Mouse (Mus musculus) hindbrain, postnatal 0 days (tissue): Measurements from ENCODE around the gene Gm28038. TPM values are rescaled to one million over a fixed set of nuclear protein-coding genes. Genes with fewer than 3 reads are reported as not detected.

Experiments
- ATAC-seq: fragments of 200-750 bp; cut with Nextera tagmentation; 2 replicates; pipeline ENCODE4 v1.8.0; 2017; ENCODE audit warnings: mild to moderate bottlenecking, moderate TSS enrichment, moderate library complexity
- DNase-seq: peaks from one replicate; pipeline ENCODE4 v3.0.0-alpha.2; 2015; ENCODE audit warnings: low spot score
- H3K27ac ChIP-seq: fragments of 300-500 bp; sonication (generic); 2 replicates; pipeline ENCODE4 v1.5.1; 2014; ENCODE audit warnings: mild to moderate bottlenecking
- H3K27me3 ChIP-seq: fragments of 300-500 bp; sonication (generic); 2 replicates; pipeline ENCODE4 v1.6.1; 2014; ENCODE audit warnings: low read length, mixed read lengths; ENCODE audit not compliant: insufficient read depth
- H3K36me3 ChIP-seq: fragments of 300-500 bp; sonication (generic); 2 replicates; pipeline ENCODE4 v1.6.1; 2014; ENCODE audit warnings: low read length, mixed read lengths; ENCODE audit not compliant: insufficient read depth
- H3K4me1 ChIP-seq: fragments of 300-500 bp; sonication (generic); 2 replicates; pipeline ENCODE4 v1.6.1; 2014; ENCODE audit warnings: antibody characterized with exemption, low read length, mixed read lengths; ENCODE audit not compliant: insufficient read depth
- H3K4me2 ChIP-seq: fragments of 300-500 bp; sonication (generic); 2 replicates; pipeline ENCODE4 v1.6.1; 2014; ENCODE audit warnings: low read depth, mild to moderate bottlenecking, low read length, moderate library complexity, mixed read lengths
- H3K4me3 ChIP-seq: fragments of 300-500 bp; sonication (generic); 2 replicates; pipeline ENCODE4 v1.5.1; 2014; ENCODE audit warnings: low read length
- H3K9ac ChIP-seq: fragments of 300-500 bp; sonication (generic); replicated peaks from 2 replicates; pipeline ENCODE4 v1.6.1; 2014; ENCODE audit warnings: mild to moderate bottlenecking, low read length, moderate library complexity, mixed read lengths
- H3K9me3 ChIP-seq: fragments of 300-500 bp; sonication (generic); 2 replicates; pipeline ENCODE4 v1.6.1; 2016; ENCODE audit warnings: low read length, mixed read lengths
- CTCF ChIP-seq: IDR thresholded peaks from 2 replicates; pipeline ENCODE4 v1.5.1; 2016; ENCODE audit warnings: antibody characterized with exemption, control low read depth, low read depth
- WGBS: fragments of 180-500 bp; shearing (Covaris S2); extraction: QIAGEN DNeasy Blood & Tissue Kit; methylation state at CpG from one replicate; pipeline ENCODE4 v1.1.7; 2014; 5-methylcytosine and 5-hydroxymethylcytosine counted together
- polyA plus RNA-seq: library from polyadenylated mRNA; unstranded; fragments of >200 nt; fragmentation: Nextera tagmentation; extraction: Ambion mirVana; gene quantifications from 2 replicates; pipeline ENCODE4 v1.2.1, GENCODE M21; 2015
- total RNA-seq: library from RNA; depleted of rRNA; stranded (reverse); fragments of >200 nt; gene quantifications from 2 replicates; pipeline ENCODE4 v1.2.3, GENCODE M21; 2014

The Gm28038 gene
- total and polyA plus RNA-seq, 2 experiments from 2014 or later: not detected

- Histone ChIP-seq H3K27me3 (no peaks in the 10 kb centered on the region), H3K9me3 (no peaks in the 10 kb centered on the region), H3K9ac (peak overlapping the region; percentile 88; the same call in 1 of the 2 replicates), H3K4me2 (peak overlapping the region; percentile 96), H3K27ac (no peak overlapping the region), H3K4me3 (peak overlapping the region; percentile 91), H3K4me1 (peaks cover 19% of the 10 kb centered on the region; the same call in 1 of the 2 replicates), H3K36me3 (no peaks in the 10 kb centered on the region)
- 93% methylated on average over 5 of the region's 5 CpGs for WGBS
- no peak for DNase-seq
- no peak for ATAC-seq
- TF ChIP-seq CTCF: no peak
Observed at GRCm38 (mm10) chr2:30285004-30285403, 4.2 kb downstream of the Gm28038 start.

DNA sequence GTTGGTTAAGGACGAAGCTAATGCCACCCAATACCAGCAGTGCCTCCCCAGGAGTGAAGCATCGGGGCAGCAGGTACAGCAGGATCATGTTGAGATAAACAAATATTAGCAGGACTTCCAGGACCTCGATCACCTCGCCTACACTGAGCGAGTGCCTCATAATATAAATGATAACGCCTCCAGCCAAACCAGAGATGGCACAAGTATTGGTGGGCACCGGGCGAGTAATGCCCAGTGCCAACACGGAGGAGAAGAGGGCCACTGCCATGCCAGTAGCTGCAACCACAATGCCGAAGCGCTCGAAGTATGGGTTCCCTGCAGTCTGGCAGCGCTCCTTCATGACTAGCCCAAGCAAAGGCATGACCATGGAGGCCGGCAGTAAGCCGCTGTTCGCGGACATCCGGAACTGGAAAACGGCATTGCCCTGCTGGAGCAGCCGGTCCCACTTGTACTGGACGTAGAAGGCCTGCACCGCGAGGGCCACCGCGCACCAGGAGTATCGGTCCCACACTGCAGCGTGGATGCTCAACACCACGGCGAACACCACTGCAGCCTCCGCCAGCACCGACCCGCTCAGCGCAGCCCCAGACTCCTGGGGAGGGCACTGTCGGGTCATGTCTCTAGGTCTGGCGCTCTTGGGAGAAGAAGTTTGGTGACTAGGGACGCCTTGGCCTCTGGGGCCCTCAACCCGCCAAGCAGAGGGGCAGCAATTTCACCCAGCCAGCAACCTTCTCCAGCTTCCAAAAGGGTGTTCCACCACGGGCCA is 4.8 kb downstream of the Gm28038 start:
- TF ChIP-seq CTCF: no peak
- Histone ChIP-seq H3K4me3 (peak overlapping the region; percentile 91), H3K4me1 (peaks cover 19% of the 10 kb centered on the region; the same call in 1 of the 2 replicates), H3K27me3 (no peaks in the 10 kb centered on the region), H3K9ac (peak overlapping the region; percentile 88), H3K27ac (peak overlapping the region; percentile 56), H3K4me2 (peak overlapping the region; percentile 96), H3K36me3 (no peaks in the 10 kb centered on the region), H3K9me3 (no peaks in the 10 kb centered on the region)
- WGBS: 14% methylated on average over 38 of the region's 38 CpGs
- DNase-seq: peak; percentile 2
- peak; percentile 67 for ATAC-seq

GRCm38 (mm10) chr2:30286192-30287026 is 5.6 kb downstream of the Gm28038 start, which contains the start of the genes Dolk and Nup188:
TSS of gene Dolk (minus strand) at chr2:30286334.
TSS of gene Nup188 (plus strand) at chr2:30286397.
- peak; percentile 97 for ATAC-seq
- TF ChIP-seq CTCF: no peak

GRCm38 (mm10) chr2:30287027-30287373 is 6.2 kb downstream of the Gm28038 start:
- WGBS: under 1% methylated on average over 10 of the region's 10 CpGs
- no peaks in the 10 kb centered on the region for H3K27me3 ChIP-seq
- H3K9me3 ChIP-seq: no peaks in the 10 kb centered on the region
- H3K27ac ChIP-seq: peak overlapping the region; percentile 72; the same call in 1 of the 2 replicates
- ATAC-seq (no peak), DNase-seq (peak; percentile 58)
- H3K9ac ChIP-seq: peak overlapping the region; percentile 88
- TF ChIP-seq CTCF: peak; percentile 20; the same call in 1 of the 2 replicates
- H3K4me1 ChIP-seq: peaks cover 19% of the 10 kb centered on the region; the same call in 1 of the 2 replicates
- H3K36me3 ChIP-seq: no peaks in the 10 kb centered on the region
- H3K4me3 ChIP-seq: peak overlapping the region; percentile 91
- H3K4me2 ChIP-seq: peak overlapping the region; percentile 96

More at GRCm38 (mm10) chr2:30286192-30287026, 5.6 kb downstream of the Gm28038 start, which contains the start of the genes Dolk and Nup188:
- Histone ChIP-seq H3K9me3 (no peaks in the 10 kb centered on the region), H3K9ac (peak within 1 kb of the TSS; percentile 88), H3K4me1 (peaks cover 19% of the 10 kb centered on the region; the same call in 1 of the 2 replicates), H3K27ac (peak within 1 kb of the TSS; percentile 72), H3K27me3 (no peaks in the 10 kb centered on the region), H3K36me3 (no peaks in the 10 kb centered on the region), H3K4me3 (peak within 1 kb of the TSS; percentile 91), H3K4me2 (peak within 1 kb of the TSS; percentile 96)
- peak; percentile 98 for DNase-seq
- WGBS: under 1% methylated on average over 64 of the region's 68 CpGs

- WGBS: 82% methylated on average over 3 of the region's 3 CpGs
- Histone ChIP-seq H3K4me1 (no peaks in the 10 kb centered on the region), H3K4me2 (no peak overlapping the region), H3K9ac (no peak overlapping the region), H3K36me3 (peaks cover 52% of the 10 kb centered on the region), H3K27me3 (no peaks in the 10 kb centered on the region), H3K27ac (no peak overlapping the region), H3K4me3 (no peak overlapping the region), H3K9me3 (no peaks in the 10 kb centered on the region)
- ATAC-seq: no peak
- peak; percentile 24; the same call in 1 of the 2 replicates for TF ChIP-seq CTCF
- DNase-seq: peak; percentile 7
Observed at GRCm38 (mm10) chr2:30299525-30299924, 18.7 kb downstream of the Gm28038 start.

- H3K4me3 ChIP-seq: no peak overlapping the region
- no peaks in the 10 kb centered on the region for H3K9me3 ChIP-seq
- no peak overlapping the region for H3K4me2 ChIP-seq
- H3K4me1 ChIP-seq: no peaks in the 10 kb centered on the region
- H3K9ac ChIP-seq: no peak overlapping the region
- H3K27me3 ChIP-seq: no peaks in the 10 kb centered on the region
- no peak for TF ChIP-seq CTCF
- DNase-seq (no peak), ATAC-seq (no peak)
- peaks cover 57% of the 10 kb centered on the region for H3K36me3 ChIP-seq
- H3K27ac ChIP-seq: no peak overlapping the region
- WGBS: 95% methylated on average over 5 of the region's 5 CpGs
Observed at GRCm38 (mm10) chr2:30299966-30300365, 19.1 kb downstream of the Gm28038 start.
